Mouse (Mus musculus): Measurements from ENCODE around the gene Ciz1.

Gene Ciz1

GRCm38 (mm10) chr2:32417486-32417885 is 65.4 kb downstream of the Ciz1 start:
- in situ Hi-C loops (cut with MboI): no loop called here

- in situ Hi-C loops (cut with MboI): no loop called here
Measured at GRCm38 (mm10) chr2:32418430-32419151, 66.5 kb downstream of the Ciz1 start.

- in situ Hi-C loops (cut with MboI): no loop called here
Measured at GRCm38 (mm10) chr2:32419359-32419758, 67.2 kb downstream of the Ciz1 start.

GRCm38 (mm10) chr2:32420066-32420608 is 68.0 kb downstream of the Ciz1 start:
- in situ Hi-C loops (cut with MboI): no loop called here

- in situ Hi-C loops (cut with MboI): no loop called here
Measured at GRCm38 (mm10) chr2:32420647-32421046, 68.5 kb downstream of the Ciz1 start.

- in situ Hi-C loops (cut with MboI): no loop called here
Measured at GRCm38 (mm10) chr2:32421851-32422251, 69.7 kb downstream of the Ciz1 start.

- in situ Hi-C loops (cut with MboI): no loop called here
Measured at GRCm38 (mm10) chr2:32423481-32424331, 71.6 kb downstream of the Ciz1 start.

- in situ Hi-C loops (cut with MboI): no loop called here
Measured at GRCm38 (mm10) chr2:32424796-32425195, 72.7 kb downstream of the Ciz1 start.

GRCm38 (mm10) chr2:32425568-32425967 is 73.4 kb downstream of the Ciz1 start:
- in situ Hi-C loops (cut with MboI): no loop called here

- in situ Hi-C loops (cut with MboI): no loop called here
Measured at GRCm38 (mm10) chr2:32426141-32426540, 74.0 kb downstream of the Ciz1 start.

- in situ Hi-C loops (cut with MboI): no loop called here
Measured at GRCm38 (mm10) chr2:32427720-32428119, 75.6 kb downstream of the Ciz1 start.

GRCm38 (mm10) chr2:32428262-32428722 is 76.2 kb downstream of the Ciz1 start:
- in situ Hi-C loops (cut with MboI): no loop called here

GRCm38 (mm10) chr2:32429215-32429891 is 77.2 kb downstream of the Ciz1 start:
- in situ Hi-C loops (cut with MboI): no loop called here
